Mouse (Mus musculus): ENCODE results near the gene Vmn1r137. TPM values are rescaled to one million over a fixed set of nuclear protein-coding genes. Genes with fewer than 3 reads are reported as not detected.
"Not testable (repeated sequence)": the region's sequence is repeated elsewhere in the genome, so short reads cannot be mapped to it uniquely, and the experiment has no call there.

Gene Vmn1r137
- total RNA-seq (2014; rRNA removed) = not detected in 2 replicates
- not detected in 2 replicates for polyA plus RNA-seq (2015; fragmentation: Nextera tagmentation; extraction: Ambion mirVana)

- WGBS = no CpG with 5 or more reads among the region's 3 CpGs
- not testable (repeated sequence) for H3K4me1 ChIP-seq (ENCODE audit: insufficient read depth, low read length); H3K9me3 ChIP-seq (ENCODE audit: low read length); H3K9ac ChIP-seq (replicated peaks; ENCODE audit: low read length, poor library complexity, severe bottlenecking); H3K4me2 ChIP-seq (ENCODE audit: low read depth, low read length, poor library complexity, severe bottlenecking); ATAC-seq (ENCODE audit: low FRiP score); H3K27ac ChIP-seq (ENCODE audit: low read depth, low read length); DNase-seq (ENCODE audit: low spot score); H3K4me3 ChIP-seq (ENCODE audit: low read depth, low read length); H3K36me3 ChIP-seq (ENCODE audit: insufficient read depth, low read length); H3K27me3 ChIP-seq (ENCODE audit: insufficient read depth, low read length)
Observed at GRCm38 (mm10) chr7:21994287-21994686, at the start of gene Vmn1r137. Gene Vmn1r137, plus strand, starts transcription at chr7:21994587.

- H3K4me2 ChIP-seq (ENCODE audit: low read depth, low read length, poor library complexity, severe bottlenecking); H3K9me3 ChIP-seq (ENCODE audit: low read length); H3K27ac ChIP-seq (ENCODE audit: low read depth, low read length); H3K4me1 ChIP-seq (ENCODE audit: insufficient read depth, low read length); H3K4me3 ChIP-seq (ENCODE audit: low read depth, low read length); DNase-seq (ENCODE audit: low spot score); H3K9ac ChIP-seq (replicated peaks; ENCODE audit: low read length, poor library complexity, severe bottlenecking); ATAC-seq (ENCODE audit: low FRiP score); H3K36me3 ChIP-seq (ENCODE audit: insufficient read depth, low read length); H3K27me3 ChIP-seq (ENCODE audit: insufficient read depth, low read length): not testable (repeated sequence)
- WGBS = no CpG with 5 or more reads among the region's 2 CpGs
Observed at GRCm38 (mm10) chr7:22028797-22029196, 34.4 kb downstream of the Vmn1r137 start, which contains the start of gene Vmn1r138. Gene Vmn1r138, minus strand, starts transcription at chr7:22028897.

Other genes starting within 250 kb of the Vmn1r137 start
- not detected in 2 replicates for gene Gm4175, start 233.1 kb upstream of the Vmn1r137 start, total RNA-seq (2014; rRNA removed)
- gene Gm4175, start 233.1 kb upstream of the Vmn1r137 start, polyA plus RNA-seq (2015; fragmentation: Nextera tagmentation; extraction: Ambion mirVana) = not detected in 2 replicates
- gene Gm4177, start 197.9 kb upstream of the Vmn1r137 start, total RNA-seq (2014; rRNA removed) = not detected in 2 replicates
- not detected in 2 replicates for gene Gm4177, start 197.9 kb upstream of the Vmn1r137 start, polyA plus RNA-seq (2015; fragmentation: Nextera tagmentation; extraction: Ambion mirVana)
- not detected in 2 replicates for gene Vmn1r135, start 162.2 kb upstream of the Vmn1r137 start, total RNA-seq (2014; rRNA removed)
- not detected in 2 replicates for gene Vmn1r135, start 162.2 kb upstream of the Vmn1r137 start, polyA plus RNA-seq (2015; fragmentation: Nextera tagmentation; extraction: Ambion mirVana)
- not detected in 2 replicates for gene Gm5725, start 150.3 kb upstream of the Vmn1r137 start, total RNA-seq (2014; rRNA removed)
- not detected in 2 replicates for gene Gm5725, start 150.3 kb upstream of the Vmn1r137 start, polyA plus RNA-seq (2015; fragmentation: Nextera tagmentation; extraction: Ambion mirVana)
- not detected in 2 replicates for gene Gm5891, start 73.3 kb upstream of the Vmn1r137 start, total RNA-seq (2014; rRNA removed)
- not detected in 2 replicates for gene Gm5891, start 73.3 kb upstream of the Vmn1r137 start, polyA plus RNA-seq (2015; fragmentation: Nextera tagmentation; extraction: Ambion mirVana)
- gene Vmn1r138, start 34.3 kb downstream of the Vmn1r137 start, total RNA-seq (2014; rRNA removed) = not detected in 2 replicates
- gene Vmn1r138, start 34.3 kb downstream of the Vmn1r137 start, polyA plus RNA-seq (2015; fragmentation: Nextera tagmentation; extraction: Ambion mirVana) = not detected in 2 replicates
- not detected in 2 replicates for gene Gm6176, start 61.7 kb downstream of the Vmn1r137 start, total RNA-seq (2014; rRNA removed)
- not detected in 2 replicates for gene Gm6176, start 61.7 kb downstream of the Vmn1r137 start, polyA plus RNA-seq (2015; fragmentation: Nextera tagmentation; extraction: Ambion mirVana)
- gene Vmn1r139, start 74.5 kb downstream of the Vmn1r137 start, total RNA-seq (2014; rRNA removed) = not detected in 2 replicates
- not detected in 2 replicates for gene Vmn1r139, start 74.5 kb downstream of the Vmn1r137 start, polyA plus RNA-seq (2015; fragmentation: Nextera tagmentation; extraction: Ambion mirVana)
- gene Gm16451, start 123.7 kb downstream of the Vmn1r137 start, total RNA-seq (2014; rRNA removed) = not detected in 2 replicates
- not detected in 2 replicates for gene Gm16451, start 123.7 kb downstream of the Vmn1r137 start, polyA plus RNA-seq (2015; fragmentation: Nextera tagmentation; extraction: Ambion mirVana)
- gene Gm10666, start 140.2 kb downstream of the Vmn1r137 start, total RNA-seq (2014; rRNA removed) = not detected in 2 replicates
- gene Gm10666, start 140.2 kb downstream of the Vmn1r137 start, polyA plus RNA-seq (2015; fragmentation: Nextera tagmentation; extraction: Ambion mirVana) = not detected in 2 replicates
- gene Vmn1r142, start 169.4 kb downstream of the Vmn1r137 start, total RNA-seq (2014; rRNA removed) = not detected in 2 replicates
- not detected in 2 replicates for gene Vmn1r142, start 169.4 kb downstream of the Vmn1r137 start, polyA plus RNA-seq (2015; fragmentation: Nextera tagmentation; extraction: Ambion mirVana)
- gene Vmn1r143, start 194.8 kb downstream of the Vmn1r137 start, total RNA-seq (2014; rRNA removed) = not detected in 2 replicates
- gene Vmn1r143, start 194.8 kb downstream of the Vmn1r137 start, polyA plus RNA-seq (2015; fragmentation: Nextera tagmentation; extraction: Ambion mirVana) = not detected in 2 replicates
- not detected in 2 replicates for gene Gm8653, start 206.7 kb downstream of the Vmn1r137 start, total RNA-seq (2014; rRNA removed)
- gene Gm8653, start 206.7 kb downstream of the Vmn1r137 start, polyA plus RNA-seq (2015; fragmentation: Nextera tagmentation; extraction: Ambion mirVana) = not detected in 2 replicates
- gene Gm8453, start 234.9 kb downstream of the Vmn1r137 start, total RNA-seq (2014; rRNA removed) = not detected in 2 replicates
- not detected in 2 replicates for gene Gm8453, start 234.9 kb downstream of the Vmn1r137 start, polyA plus RNA-seq (2015; fragmentation: Nextera tagmentation; extraction: Ambion mirVana)